In genomic region chr15:94981798-94982197, GRCm38 (mm10) we compare ENCODE assay signal across 16 mouse cellular contexts.
DNase-seq lines count a peak whose midpoint lies in the region.
"Had no signal": no experiment of that assay in that cellular context is flagged by ENCODE, and none has a peak within 500 bp of the region (broad histone marks: within the 10 kb centered on the region; RNA-seq: fewer than 3 reads in every experiment).

No protein-coding gene starts in this region.

- DNase-seq in layer of hippocampus, adult 9-11 months = peak; percentile 42
- no peak for DNase-seq in layer of hippocampus, adult 18-20 months (ENCODE audit: low spot score in 2 of 2)
- peak; percentile 64 for DNase-seq in right cerebral cortex, adult 18-20 months
- no peak for DNase-seq in right cerebral cortex, adult 2 months (ENCODE audit: low spot score in 2 of 2)
- DNase-seq in left cerebral cortex, postnatal 25 days (ENCODE audit: low spot score in 2 of 2) = peak; percentile 26 to 85
- no peak for DNase-seq in heart, adult 11 months
- no peak for DNase-seq in urinary bladder, postnatal 4 days (ENCODE audit: low spot score in 2 of 2)
- DNase-seq: adrenal gland, adult 8-10 months; adrenal gland, postnatal 36 days; cerebellum, adult 11 months; cerebellum, adult 8-10 months; cerebellum, postnatal 14 days; embryo, embryonic 11 days; gastrocnemius, postnatal 36 days; heart, adult 18-20 months; heart, postnatal 10 days had no signal

- intact Hi-C loops in left cerebral cortex, postnatal 25 days (cut with DNase I) = loop anchor here (5.0 to 10.0 kb wide), 2 partner anchors 41 to 203 kb away; no protein-coding TSS in a partner anchor

Comparison
In these comparisons a context has a peak if more than half of its experiments do, and no peak if none do; other contexts are left out.
1. DNase-seq: peak in layer of hippocampus, adult 9-11 months (single experiment), right cerebral cortex, adult 18-20 months (single experiment) and left cerebral cortex, postnatal 25 days (2 of 2); none in layer of hippocampus, adult 18-20 months (0 of 2), right cerebral cortex, adult 2 months (0 of 2), heart, adult 11 months (single experiment) and urinary bladder, postnatal 4 days (0 of 2).